Mouse (Mus musculus) liver, embryonic 14.5 days (tissue): Measurements from ENCODE around the gene Cnnm1.

Experiments used
- CTCF ChIP-seq: IDR thresholded peaks from 2 replicates; pipeline ENCODE4 v1.5.1; 2016; ENCODE audit warnings: antibody characterized with exemption, low read depth, control low read depth
- EP300 ChIP-seq: IDR thresholded peaks from 2 replicates; pipeline ENCODE4 v1.6.1; 2016; ENCODE audit warnings: antibody characterized with exemption, low read depth

DNA sequence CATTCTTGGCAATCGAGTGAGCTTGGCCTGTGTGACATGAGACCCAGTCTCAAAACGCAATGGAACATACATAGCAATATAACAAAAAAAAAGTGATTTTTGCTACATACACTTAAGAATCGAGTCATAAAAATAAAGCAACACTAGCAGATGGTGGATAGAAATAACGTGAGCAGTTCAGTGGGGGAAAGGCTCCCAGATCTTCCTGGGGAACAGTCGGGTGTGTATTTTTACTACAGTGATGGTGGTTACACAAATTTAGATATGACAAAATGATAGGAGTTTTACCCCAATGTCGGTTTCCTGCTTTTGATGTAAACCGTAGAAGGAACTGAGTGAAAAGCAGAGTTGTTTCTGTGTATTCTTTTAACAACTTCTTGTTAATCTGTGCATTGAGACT, 990 bp upstream of the Cnnm1 start:
- TF ChIP-seq CTCF: no peak
- TF ChIP-seq EP300: no peak
